Mouse (Mus musculus): Measurements from ENCODE around the gene Sf3b3. TPM values are rescaled to one million over a fixed set of nuclear protein-coding genes. Genes with fewer than 3 reads are reported as not detected.
"Not testable (repeated sequence)": the region's sequence is repeated elsewhere in the genome, so short reads cannot be mapped to it uniquely, and the experiment has no call there.

The Sf3b3 gene
- polyA plus RNA-seq, 1 experiment from 2014 or later, result 174 TPM

DNA sequence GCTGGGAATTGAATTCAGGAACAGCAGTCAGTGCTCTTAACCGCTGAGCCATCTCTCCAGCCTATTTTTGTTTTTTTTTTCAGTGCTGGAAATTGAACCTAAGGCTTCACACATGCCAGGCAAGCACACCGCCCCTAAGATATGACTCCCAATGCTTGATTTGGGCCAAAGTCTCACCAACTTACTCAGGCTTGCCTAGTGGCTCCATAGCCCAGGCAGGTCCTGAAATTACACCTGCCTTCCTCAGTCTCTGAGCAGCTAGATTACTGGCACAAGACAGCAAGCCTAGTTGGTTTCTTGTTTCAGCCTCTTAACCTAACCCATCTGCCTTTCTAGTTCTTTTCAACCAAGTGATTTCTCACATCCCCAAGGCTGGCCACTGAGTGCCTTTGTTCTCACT lies 23.9 kb upstream of the Sf3b3 start:
- no peak overlapping the region for H3K27ac ChIP-seq (ENCODE audit: low read depth)
- peaks cover 90% of the 10 kb centered on the region for H3K36me3 ChIP-seq (ENCODE audit: insufficient read depth)
- ATAC-seq (ENCODE audit: insufficient read depth) (no peak), DNase-seq (no peak)
- H3K4me3 ChIP-seq (ENCODE audit: low read depth, low read length), result no peak overlapping the region
- TF ChIP-seq CTCF (IDR thresholded peaks at IDR 0.05; ENCODE audit: low read depth), result no peak
- no peak overlapping the region for H3K9ac ChIP-seq
- no peaks in the 10 kb centered on the region for H3K9me3 ChIP-seq (ENCODE audit: low read depth, low read length)
- no peaks in the 10 kb centered on the region for H3K4me1 ChIP-seq (ENCODE audit: insufficient read depth)
- 100% methylated on average over 2 of the region's 2 CpGs for WGBS
- no peak overlapping the region for H3K4me2 ChIP-seq
- no peaks in the 10 kb centered on the region for H3K27me3 ChIP-seq (ENCODE audit: insufficient read depth, low read length)

DNA sequence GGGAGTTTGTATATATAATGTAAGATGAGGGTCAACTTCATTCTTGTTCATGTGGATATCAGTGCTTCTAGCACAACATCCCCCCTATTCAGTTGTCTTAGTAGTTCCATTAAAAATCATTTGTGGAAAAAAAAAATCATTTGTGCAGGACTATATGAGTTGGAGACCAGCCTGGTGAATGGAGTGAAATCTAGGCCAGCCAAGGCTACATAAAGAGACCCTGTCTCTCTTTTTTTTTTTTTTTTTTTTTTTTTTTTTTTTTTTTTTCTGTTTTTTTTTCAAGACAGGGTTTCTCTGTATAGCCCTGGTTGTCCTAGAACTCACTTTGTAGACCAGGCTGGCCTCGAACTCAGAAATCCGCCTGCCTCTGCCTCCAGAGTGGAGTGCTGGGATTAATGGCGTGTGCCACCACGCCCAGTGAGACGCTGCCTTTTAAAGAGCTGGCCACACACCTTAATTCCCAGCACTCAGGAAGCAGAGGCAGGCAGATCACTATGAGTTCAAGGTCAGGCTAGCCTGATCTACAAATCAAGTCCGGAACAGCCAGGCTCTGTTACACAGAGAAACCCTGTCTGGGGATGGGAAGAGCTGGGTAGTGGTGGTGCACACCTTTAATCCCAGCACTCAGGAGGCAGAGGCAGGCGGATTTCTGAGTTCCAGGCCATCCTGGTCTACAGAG lies 14.9 kb upstream of the Sf3b3 start:
- not testable (repeated sequence) for H3K9ac ChIP-seq; H3K4me2 ChIP-seq; DNase-seq; ATAC-seq (ENCODE audit: insufficient read depth); H3K9me3 ChIP-seq (ENCODE audit: low read depth, low read length); H3K27ac ChIP-seq (ENCODE audit: low read depth); H3K4me1 ChIP-seq (ENCODE audit: insufficient read depth); H3K27me3 ChIP-seq (ENCODE audit: insufficient read depth, low read length); H3K4me3 ChIP-seq (ENCODE audit: low read depth, low read length)
- H3K36me3 ChIP-seq (ENCODE audit: insufficient read depth), result peaks cover 89% of the 10 kb centered on the region
- WGBS, result 96% methylated on average over 7 of the region's 7 CpGs

DNA sequence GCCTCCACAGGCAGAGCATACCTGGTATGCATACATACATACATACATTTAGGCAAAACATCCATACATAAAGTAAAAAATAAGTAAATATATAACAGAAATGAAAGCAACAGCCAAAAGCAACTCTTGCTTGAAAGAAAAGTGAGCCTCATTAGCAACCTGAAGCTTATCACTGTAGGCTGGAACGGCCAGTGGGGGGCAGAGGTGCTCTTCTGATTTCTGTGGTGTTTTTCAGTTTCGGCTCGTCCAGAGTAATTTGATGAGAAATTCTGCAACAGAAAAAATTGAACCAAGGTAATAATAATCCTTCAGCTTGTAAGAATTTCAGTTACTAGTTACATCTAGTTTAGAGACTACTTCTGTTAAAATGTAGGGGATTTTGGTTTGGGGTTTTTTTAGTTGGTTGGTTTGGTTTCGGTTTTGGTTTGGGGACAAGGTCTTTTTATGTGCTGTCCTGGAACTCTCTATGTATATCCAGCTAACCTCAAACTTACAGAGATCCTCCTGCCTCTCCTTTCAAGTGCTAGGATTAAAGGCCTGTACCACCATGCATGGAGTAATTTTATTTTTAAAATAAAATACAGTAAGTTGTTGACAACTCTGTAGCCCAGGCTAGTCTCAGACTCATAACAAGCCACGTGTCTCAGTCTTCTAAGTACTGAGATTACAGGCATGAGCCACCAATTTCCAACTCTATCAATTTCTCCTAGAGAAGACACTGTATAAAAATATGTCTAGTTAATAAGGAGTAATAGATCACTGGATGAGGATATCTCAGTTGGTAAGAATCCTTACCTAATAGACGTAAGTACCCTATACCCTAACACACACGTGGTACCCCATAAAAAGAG lies 13.3 kb upstream of the Sf3b3 start:
- H3K9ac ChIP-seq, result no peak overlapping the region
- peaks cover 89% of the 10 kb centered on the region for H3K36me3 ChIP-seq (ENCODE audit: insufficient read depth)
- H3K27me3 ChIP-seq (ENCODE audit: insufficient read depth, low read length), result no peaks in the 10 kb centered on the region
- H3K9me3 ChIP-seq (ENCODE audit: low read depth, low read length), result no peaks in the 10 kb centered on the region
- H3K4me1 ChIP-seq (ENCODE audit: insufficient read depth), result no peaks in the 10 kb centered on the region
- ATAC-seq (ENCODE audit: insufficient read depth) (no peak), DNase-seq (peak; percentile 64)
- WGBS, result 78% methylated on average over 7 of the region's 7 CpGs
- H3K4me3 ChIP-seq (ENCODE audit: low read depth, low read length), result no peak overlapping the region
- H3K4me2 ChIP-seq, result no peak overlapping the region
- H3K27ac ChIP-seq (ENCODE audit: low read depth), result no peak overlapping the region
- TF ChIP-seq CTCF (IDR thresholded peaks at IDR 0.05; ENCODE audit: low read depth), result peak; percentile 45

DNA sequence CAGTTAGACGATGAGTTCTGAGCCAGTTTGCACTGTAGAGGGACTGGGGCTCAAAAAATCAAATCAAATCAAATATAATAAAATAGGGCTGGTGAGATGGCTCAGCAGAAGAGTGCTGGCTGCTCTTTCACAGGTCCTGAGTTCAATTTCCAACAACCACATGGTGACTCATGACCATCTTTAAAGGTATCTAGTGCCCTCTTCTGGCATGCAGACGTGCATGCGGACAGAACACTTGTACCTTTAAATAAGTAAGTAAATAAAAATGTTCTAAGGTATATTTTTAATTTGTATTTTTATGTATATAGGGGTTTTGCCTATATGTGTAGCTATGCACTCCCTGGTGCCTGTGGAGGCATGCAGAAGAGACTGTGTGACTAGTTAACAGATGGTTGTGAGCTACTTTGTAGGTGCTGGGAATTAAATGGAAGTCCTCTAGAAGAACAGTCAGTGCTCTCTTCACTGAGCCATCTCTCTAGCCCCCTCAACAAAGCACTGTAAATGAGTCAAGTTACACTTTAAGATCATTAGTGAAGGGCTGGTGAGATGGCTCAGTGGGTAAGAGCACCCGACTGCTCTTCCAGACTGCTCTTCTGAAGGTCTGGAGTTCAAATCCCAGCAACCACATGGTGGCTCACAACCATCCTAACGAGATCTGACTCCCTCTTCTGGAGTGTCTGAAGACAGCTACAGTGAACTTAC lies 10.3 kb upstream of the Sf3b3 start:
- TF ChIP-seq CTCF (IDR thresholded peaks at IDR 0.05; ENCODE audit: low read depth), result peak; percentile 28
- WGBS, result 80% methylated on average over 4 of the region's 5 CpGs
- Histone ChIP-seq H3K4me1 (ENCODE audit: insufficient read depth) (no peaks in the 10 kb centered on the region), H3K4me2 (no peak overlapping the region), H3K9me3 (ENCODE audit: low read depth, low read length) (no peaks in the 10 kb centered on the region), H3K4me3 (ENCODE audit: low read depth, low read length) (no peak overlapping the region), H3K36me3 (ENCODE audit: insufficient read depth) (peaks cover 89% of the 10 kb centered on the region), H3K27me3 (ENCODE audit: insufficient read depth, low read length) (no peaks in the 10 kb centered on the region), H3K9ac (no peak overlapping the region), H3K27ac (ENCODE audit: low read depth) (no peak overlapping the region)
- no peak for ATAC-seq (ENCODE audit: insufficient read depth)
- peak; percentile 45 for DNase-seq

DNA sequence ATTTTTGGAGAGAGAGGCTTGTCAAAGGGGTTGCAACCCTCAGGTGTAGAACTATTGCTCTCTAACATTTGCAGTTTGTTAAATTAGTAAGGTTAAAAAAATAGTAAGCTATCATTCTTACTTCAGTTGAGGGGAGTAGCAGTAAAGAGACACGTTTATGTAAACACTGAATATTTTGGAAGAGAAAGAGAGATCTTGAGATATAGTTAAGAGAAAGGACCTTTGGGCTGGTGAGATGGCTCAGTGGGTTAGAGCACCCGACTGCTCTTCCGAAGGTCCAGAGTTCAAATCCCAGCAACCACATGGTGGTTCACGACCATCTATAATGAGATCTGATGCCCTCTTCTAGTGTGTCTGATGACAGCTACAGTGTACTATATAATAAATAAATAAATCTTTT lies 9.5 kb upstream of the Sf3b3 start:
- H3K4me1 ChIP-seq (ENCODE audit: insufficient read depth); ATAC-seq (ENCODE audit: insufficient read depth); H3K27ac ChIP-seq (ENCODE audit: low read depth); H3K4me2 ChIP-seq; H3K4me3 ChIP-seq (ENCODE audit: low read depth, low read length); DNase-seq; H3K9me3 ChIP-seq (ENCODE audit: low read depth, low read length); H3K9ac ChIP-seq; H3K27me3 ChIP-seq (ENCODE audit: insufficient read depth, low read length): not testable (repeated sequence)
- 92% methylated on average over 4 of the region's 4 CpGs for WGBS
- peaks cover 92% of the 10 kb centered on the region for H3K36me3 ChIP-seq (ENCODE audit: insufficient read depth)

DNA sequence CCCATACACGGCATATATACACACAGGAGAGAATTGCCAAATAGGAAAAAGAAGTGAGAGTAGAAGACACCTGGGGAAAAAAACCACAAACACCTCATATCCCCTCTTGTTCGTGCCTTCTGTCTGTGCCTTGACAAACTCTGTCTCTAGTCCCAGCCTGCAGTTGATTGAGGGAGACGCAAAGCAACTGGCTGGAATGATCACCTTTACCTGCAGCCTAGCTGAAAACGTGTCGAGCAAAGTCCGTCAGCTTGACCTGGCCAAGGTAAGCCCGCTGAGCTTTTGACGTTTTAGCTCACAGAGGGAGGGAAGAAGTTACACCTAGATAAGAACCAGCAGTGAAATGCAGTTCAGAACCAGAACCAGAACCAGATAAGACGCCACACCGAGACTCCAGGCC lies 4.6 kb upstream of the Sf3b3 start:
- no peaks in the 10 kb centered on the region for H3K9me3 ChIP-seq (ENCODE audit: low read depth, low read length)

More for the DNA sequence above, 4.6 kb upstream of the Sf3b3 start:
- Histone ChIP-seq H3K4me2 (no peak overlapping the region), H3K27ac (ENCODE audit: low read depth) (no peak overlapping the region), H3K9ac (no peak overlapping the region), H3K4me1 (ENCODE audit: insufficient read depth) (0 out of 2 replicates have a peak, but pooled peaks cover 3% of the 10 kb centered on the region), H3K36me3 (ENCODE audit: insufficient read depth) (peaks cover 65% of the 10 kb centered on the region), H3K27me3 (ENCODE audit: insufficient read depth, low read length) (no peaks in the 10 kb centered on the region), H3K4me3 (ENCODE audit: low read depth, low read length) (no peak overlapping the region)
- DNase-seq (no peak), ATAC-seq (ENCODE audit: insufficient read depth) (no peak)
- 93% methylated on average over 10 of the region's 10 CpGs for WGBS
- TF ChIP-seq CTCF (IDR thresholded peaks at IDR 0.05; ENCODE audit: low read depth), result no peak

Data from lung, embryonic 14.5 days (tissue).